ENCODE assay signal across 8 mouse cellular contexts in the genomic region with DNA sequence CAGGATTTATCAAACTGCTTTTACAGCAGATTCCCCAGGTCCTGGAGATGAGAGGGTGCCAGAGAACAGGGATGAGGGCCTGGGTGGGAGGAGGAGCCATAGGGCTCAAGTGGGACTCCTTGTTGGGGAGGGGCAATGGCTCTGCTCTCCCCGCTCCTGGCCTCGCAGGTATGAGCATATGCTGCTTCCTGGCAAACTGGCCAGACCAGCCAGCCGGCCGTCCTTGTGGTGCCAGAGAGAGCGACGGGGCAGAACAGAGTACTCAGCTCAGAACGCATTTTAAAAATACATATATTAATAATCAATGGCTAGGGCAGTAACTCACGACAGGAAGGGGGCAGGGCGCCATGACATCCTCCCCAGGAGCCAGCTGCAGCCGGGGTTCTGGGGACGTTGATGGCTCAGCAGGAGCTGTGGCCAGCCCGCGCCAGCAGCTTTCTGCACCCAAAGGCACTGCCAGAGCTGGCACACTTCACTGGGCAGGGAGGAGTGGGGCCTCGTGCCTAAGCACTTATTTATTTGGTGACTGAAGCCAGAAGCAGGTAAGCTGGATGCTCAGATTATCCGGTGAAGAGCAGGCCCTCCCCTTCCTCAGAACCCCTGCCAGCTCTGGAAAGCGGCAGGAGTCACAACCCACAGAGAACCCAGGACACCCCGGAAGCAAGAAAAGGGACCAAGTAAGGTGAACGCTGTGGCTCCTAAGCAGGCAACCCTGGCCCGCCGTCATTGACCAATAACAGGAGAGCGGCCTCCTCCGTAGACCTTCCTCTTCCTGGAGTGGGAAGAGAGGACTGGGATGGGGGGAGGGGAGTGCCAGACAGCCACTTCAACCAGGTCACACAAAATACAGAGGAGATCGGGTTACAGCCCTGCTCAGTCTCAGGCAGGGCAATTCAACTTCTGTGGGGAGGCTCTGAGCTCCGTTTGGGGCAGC. TPM values are rescaled to one million over a fixed set of nuclear protein-coding genes. Genes with fewer than 3 reads are reported as not detected.
DNase-seq lines count a peak whose midpoint lies in the region; ATAC-seq and TF ChIP-seq lines count a peak whose summit lies in the region.

No protein-coding gene starts in this region.

- H3K4me3 ChIP-seq in heart, postnatal 0 days (ENCODE audit: low read depth, low read length): peak overlapping the region; percentile 24
- peak overlapping the region; percentile 80 for H3K4me3 ChIP-seq in megakaryocyte, embryonic 14.5 days (replicated peaks)
- H3K4me3 ChIP-seq in stomach, embryonic 16.5 days (replicated peaks; ENCODE audit: low read length): peak overlapping the region; percentile 22

- no peaks in the 10 kb centered on the region for H3K9me3 ChIP-seq in heart, postnatal 0 days (replicated peaks; ENCODE audit: control insufficient read depth, low read length)
- H3K9me3 ChIP-seq in megakaryocyte, embryonic 14.5 days: no peaks in the 10 kb centered on the region
- H3K9me3 ChIP-seq in stomach, embryonic 16.5 days (replicated peaks; ENCODE audit: control insufficient read depth, low read length): no peaks in the 10 kb centered on the region

- intact Hi-C loops in left cerebral cortex, postnatal 25 days (cut with DNase I): no loop called here

- no peaks in the 10 kb centered on the region for H3K27me3 ChIP-seq in heart, postnatal 0 days (ENCODE audit: control insufficient read depth, insufficient read depth, low read length)
- H3K27me3 ChIP-seq in megakaryocyte, embryonic 14.5 days (replicated peaks): no peaks in the 10 kb centered on the region
- H3K27me3 ChIP-seq in stomach, embryonic 16.5 days (ENCODE audit: control insufficient read depth, insufficient read depth, low read length): no peaks in the 10 kb centered on the region

- 5% methylated on average over 24 of the region's 24 CpGs for WGBS in heart, postnatal 0 days
- 5% methylated on average over 24 of the region's 24 CpGs for WGBS in stomach, embryonic 16.5 days

- DNase-seq in layer of hippocampus, postnatal 10 days (ENCODE audit: low spot score in 2 of 2): peak; percentile 45 to 48
- no peak for DNase-seq in layer of hippocampus, postnatal 36 days
- DNase-seq in fibroblast of lung, adult 2 months (ENCODE audit: low read depth): peak; percentile 70
- DNase-seq in heart, postnatal 0 days (ENCODE audit: low spot score): peak; percentile 87
- DNase-seq in kidney, postnatal 25 days: peak; percentile 84 to 95
- DNase-seq in left cerebral cortex, postnatal 25 days (ENCODE audit: low spot score in 2 of 2): no peak

- H3K36me3 ChIP-seq in heart, postnatal 0 days (replicated peaks; ENCODE audit: control insufficient read depth, insufficient read depth, low read length): no peaks in the 10 kb centered on the region
- peaks cover 9% of the 10 kb centered on the region for H3K36me3 ChIP-seq in megakaryocyte, embryonic 14.5 days (replicated peaks; ENCODE audit: low read length)
- H3K36me3 ChIP-seq in stomach, embryonic 16.5 days (ENCODE audit: control insufficient read depth, insufficient read depth, low read length): no peaks in the 10 kb centered on the region

- ATAC-seq in heart, postnatal 0 days (ENCODE audit: insufficient read depth, low read depth): peak; percentile 95
- peak; percentile 86 for ATAC-seq in stomach, embryonic 16.5 days (ENCODE audit: insufficient read depth, low FRiP score)

- no peak for TF ChIP-seq CTCF in heart, postnatal 0 days (IDR thresholded peaks at IDR 0.05; ENCODE audit: low read depth)

- H3K4me2 ChIP-seq in heart, postnatal 0 days (ENCODE audit: low read depth, low read length): peak overlapping the region; percentile 60
- peak overlapping the region; percentile 62 for H3K4me2 ChIP-seq in stomach, embryonic 16.5 days (ENCODE audit: low read depth, low read length)

- TF ChIP-seq EP300 in heart, postnatal 0 days (IDR thresholded peaks at IDR 0.05; ENCODE audit: low read depth): no peak

- H3K4me1 ChIP-seq in heart, postnatal 0 days (ENCODE audit: control insufficient read depth, insufficient read depth): peaks cover 18% of the 10 kb centered on the region
- H3K4me1 ChIP-seq in megakaryocyte, embryonic 14.5 days: peaks cover 84% of the 10 kb centered on the region
- peaks cover 23% of the 10 kb centered on the region for H3K4me1 ChIP-seq in stomach, embryonic 16.5 days (ENCODE audit: control insufficient read depth, insufficient read depth, low read length)

- H3K27ac ChIP-seq in heart, postnatal 0 days (ENCODE audit: low read depth): peak overlapping the region; percentile 82
- H3K27ac ChIP-seq in stomach, embryonic 16.5 days (ENCODE audit: low read length): peak overlapping the region; percentile 50

- peak overlapping the region; percentile 2; the same call in 1 of the 2 replicates for H3K9ac ChIP-seq in heart, postnatal 0 days (replicated peaks; ENCODE audit: low read depth, low read length)
- peak overlapping the region; percentile 57 for H3K9ac ChIP-seq in stomach, embryonic 16.5 days (ENCODE audit: low read length)

RNA-seq across cellular contexts. Expression of a gene that starts 21.2 kb away (rescaled TPM):
- 1 to 10 TPM; 3.9 to 5.1 TPM for total RNA-seq in layer of hippocampus, postnatal 10 days (2021)
- 1 to 10 TPM; 3.6 to 5.1 TPM for total RNA-seq in layer of hippocampus, postnatal 36 days (2021)
- total RNA-seq in heart, postnatal 0 days (2014; rRNA removed; ENCODE audit: low replicate concordance): 14.1 and 16.5 TPM in 2 replicates
- 6.8 and 7.5 TPM in 2 replicates for polyA plus RNA-seq in heart, postnatal 0 days (2015; fragmentation: Nextera tagmentation; extraction: Ambion mirVana)
- polyA plus RNA-seq in megakaryocyte, embryonic 14.5 days (2012; ENCODE audit: insufficient read depth, low replicate concordance): 3.2 and 4.8 TPM in 2 replicates
- 23.0 and 23.7 TPM in 2 replicates for polyA plus RNA-seq in stomach, embryonic 16.5 days (2015; fragmentation: Nextera tagmentation; extraction: Ambion mirVana)
- 1 to 10 TPM; 4.2 to 6.4 TPM for total RNA-seq in left cerebral cortex, postnatal 25 days (2021)

RNA-seq across cellular contexts. Expression of a gene that starts 31.0 kb away (rescaled TPM):
- total RNA-seq in layer of hippocampus, postnatal 10 days (2021): not detected
- not detected for total RNA-seq in layer of hippocampus, postnatal 36 days (2021)
- not detected in 2 replicates for total RNA-seq in heart, postnatal 0 days (2014; rRNA removed; ENCODE audit: low replicate concordance)
- not detected in 2 replicates for polyA plus RNA-seq in heart, postnatal 0 days (2015; fragmentation: Nextera tagmentation; extraction: Ambion mirVana)
- not detected in 2 replicates for polyA plus RNA-seq in megakaryocyte, embryonic 14.5 days (2012; ENCODE audit: insufficient read depth, low replicate concordance)
- 0.36 and 0.41 TPM in 2 replicates for polyA plus RNA-seq in stomach, embryonic 16.5 days (2015; fragmentation: Nextera tagmentation; extraction: Ambion mirVana)
- not detected for total RNA-seq in left cerebral cortex, postnatal 25 days (2021)

RNA-seq across cellular contexts. Expression of a gene that starts 34.0 kb away (rescaled TPM):
- total RNA-seq in layer of hippocampus, postnatal 10 days (2021): 10 to 100 TPM; 30.4 to 32.9 TPM
- total RNA-seq in layer of hippocampus, postnatal 36 days (2021): 10 to 100 TPM; 24.1 to 24.6 TPM
- total RNA-seq in heart, postnatal 0 days (2014; rRNA removed; ENCODE audit: low replicate concordance): not detected in 2 replicates
- polyA plus RNA-seq in heart, postnatal 0 days (2015; fragmentation: Nextera tagmentation; extraction: Ambion mirVana): 0.12 and 0.18 TPM in 2 replicates
- 0.04 TPM in 1 of 2 replicates, not detected in the other for polyA plus RNA-seq in megakaryocyte, embryonic 14.5 days (2012; ENCODE audit: insufficient read depth, low replicate concordance)
- 0.65 and 1.3 TPM in 2 replicates for polyA plus RNA-seq in stomach, embryonic 16.5 days (2015; fragmentation: Nextera tagmentation; extraction: Ambion mirVana)
- total RNA-seq in left cerebral cortex, postnatal 25 days (2021): 10 to 100 TPM; 35.6 to 39.8 TPM

Comparison
In these comparisons a context has a peak if more than half of its experiments do, and no peak if none do; other contexts are left out.
1. DNase-seq: peak in layer of hippocampus, postnatal 10 days (2 of 2), fibroblast of lung, adult 2 months (single experiment), heart, postnatal 0 days (single experiment) and kidney, postnatal 25 days (2 of 2); none in layer of hippocampus, postnatal 36 days (0 of 2) and left cerebral cortex, postnatal 25 days (0 of 2).
2. H3K4me3 ChIP-seq: peak in every context shown above with its lines; median percentile 80 in megakaryocyte, embryonic 14.5 days; 24 in heart, postnatal 0 days; 22 in stomach, embryonic 16.5 days.
3. RNA of a gene that starts 34.0 kb away (total RNA-seq): 35.6 to 39.8 TPM in left cerebral cortex, postnatal 25 days, 30.4 to 32.9 TPM in layer of hippocampus, postnatal 10 days and 24.1 to 24.6 TPM in layer of hippocampus, postnatal 36 days; not detected in heart, postnatal 0 days; every median in the first group is over 10 times any median in the second.